Mouse (Mus musculus): ENCODE measurements around the gene Nkx3-2.

Gene Nkx3-2

DNA sequence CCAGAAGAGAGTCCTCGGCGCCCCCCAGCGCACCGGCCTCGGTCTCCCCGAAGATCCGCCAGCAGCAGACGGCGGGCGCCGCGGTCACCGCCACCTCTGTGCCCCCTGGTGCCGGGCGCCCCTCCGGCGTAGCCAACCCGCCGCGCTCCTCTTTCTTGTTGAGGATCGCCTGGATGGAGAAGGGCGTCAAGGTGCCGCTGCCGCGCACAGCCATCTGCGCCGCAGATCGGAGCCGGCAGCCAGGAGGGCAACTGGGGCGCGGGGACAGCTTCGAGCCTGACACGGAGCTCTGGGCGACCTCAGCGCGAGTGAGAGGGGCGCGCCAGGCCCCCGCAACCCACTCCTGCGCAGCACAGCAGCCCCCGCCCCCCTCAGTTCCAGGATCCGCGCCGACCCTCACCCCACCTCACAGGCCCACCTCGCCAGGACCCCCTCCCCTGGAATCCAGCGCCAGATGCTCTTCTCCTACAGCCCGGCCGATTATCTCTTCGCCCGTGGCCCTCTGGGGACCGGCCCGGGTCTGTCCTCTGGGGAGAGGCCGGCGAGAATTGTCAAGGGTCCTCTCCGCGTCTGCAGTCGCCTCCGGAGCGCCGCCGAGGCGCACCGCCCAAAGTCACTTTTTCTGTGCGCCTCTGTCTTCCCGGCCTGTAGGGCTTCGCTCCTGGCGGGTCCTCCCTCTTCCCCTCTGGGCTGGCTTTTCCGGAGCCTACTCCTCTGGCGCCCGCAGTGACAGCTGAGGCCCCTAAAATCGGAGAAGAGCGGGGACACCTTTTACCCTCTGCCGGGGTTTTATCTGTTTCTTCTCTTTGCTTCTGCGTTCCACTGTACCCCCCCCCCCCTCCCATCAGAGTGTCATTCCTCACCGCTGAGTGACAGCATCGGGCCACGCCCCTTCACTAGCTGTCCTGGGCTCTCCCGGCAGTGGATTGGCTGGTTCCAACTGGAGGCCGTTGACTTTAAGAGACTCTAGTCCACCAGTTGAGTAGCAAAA lies at the start of gene Nkx3-2:
Gene Nkx3-2 (minus strand): TSS at position 771 of the 991 bp plus-strand sequence.
- DNase-seq: no peak

DNA sequence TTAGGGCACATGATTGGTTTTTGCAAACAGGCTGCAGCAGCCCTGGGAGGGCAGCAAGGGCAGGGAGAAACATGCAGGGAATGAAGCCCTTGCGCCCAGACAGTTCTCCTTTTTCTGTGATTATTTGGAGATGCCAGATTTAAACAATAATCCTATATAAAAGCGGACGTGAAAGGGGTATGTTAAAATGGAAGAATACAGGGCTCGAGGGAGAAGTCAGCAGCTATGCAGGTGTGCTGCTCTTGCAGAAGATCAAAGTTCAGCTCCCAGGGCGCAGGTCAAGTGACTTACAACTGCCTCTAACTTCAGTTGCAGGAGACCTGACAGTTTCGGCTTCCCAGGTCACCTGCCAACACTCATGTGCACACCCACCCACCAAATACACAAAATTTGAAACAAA lies 48.2 kb upstream of the Nkx3-2 start:
- no peak for DNase-seq

- no peak for DNase-seq
These were observed 47.0 kb upstream of the Nkx3-2 start for GRCm38 (mm10) chr5:41811279-41811678.

GRCm38 (mm10) chr5:41807383-41807782 lies 43.1 kb upstream of the Nkx3-2 start:
- no peak for DNase-seq

DNA sequence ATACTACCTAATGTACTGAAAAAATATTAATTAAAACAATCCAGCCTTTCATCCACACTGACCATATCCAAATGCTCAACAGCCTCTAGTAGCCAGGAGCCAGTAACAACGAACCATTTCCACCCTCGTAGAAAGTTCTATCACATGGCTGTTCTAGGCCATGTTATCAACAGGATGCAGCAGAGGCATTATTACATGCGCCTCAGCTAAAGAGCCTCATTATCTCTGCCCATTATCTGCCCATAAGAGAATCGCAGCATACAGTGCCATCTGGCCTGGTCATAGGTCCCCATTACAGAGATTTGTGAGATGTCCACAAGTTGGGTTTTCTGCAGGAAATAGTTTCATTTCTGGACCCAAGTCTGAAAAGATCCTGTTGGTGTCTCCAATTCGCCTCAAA lies 41.9 kb upstream of the Nkx3-2 start:
- no peak for DNase-seq

DNA sequence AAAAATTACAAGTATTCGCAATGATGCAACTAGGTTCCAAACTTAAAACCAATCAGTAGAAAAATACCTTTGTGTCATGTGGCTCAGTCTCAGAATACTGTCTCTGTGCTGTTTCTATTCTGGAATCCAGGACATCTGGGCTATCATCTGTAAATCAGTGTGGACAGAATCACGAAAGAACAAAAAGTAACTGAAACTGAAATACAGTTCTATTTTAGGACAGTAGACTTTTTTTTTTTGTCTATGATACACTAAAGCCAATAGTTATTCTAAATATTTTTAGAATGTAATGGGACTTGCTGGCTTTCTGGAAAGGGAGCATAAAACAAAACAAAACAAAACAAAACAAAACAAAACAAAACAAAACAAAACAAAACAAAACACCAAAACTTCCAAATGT lies 40.8 kb upstream of the Nkx3-2 start:
- DNase-seq: no peak

GRCm38 (mm10) chr5:41804643-41805042 lies 40.3 kb upstream of the Nkx3-2 start:
- no peak for DNase-seq

DNA sequence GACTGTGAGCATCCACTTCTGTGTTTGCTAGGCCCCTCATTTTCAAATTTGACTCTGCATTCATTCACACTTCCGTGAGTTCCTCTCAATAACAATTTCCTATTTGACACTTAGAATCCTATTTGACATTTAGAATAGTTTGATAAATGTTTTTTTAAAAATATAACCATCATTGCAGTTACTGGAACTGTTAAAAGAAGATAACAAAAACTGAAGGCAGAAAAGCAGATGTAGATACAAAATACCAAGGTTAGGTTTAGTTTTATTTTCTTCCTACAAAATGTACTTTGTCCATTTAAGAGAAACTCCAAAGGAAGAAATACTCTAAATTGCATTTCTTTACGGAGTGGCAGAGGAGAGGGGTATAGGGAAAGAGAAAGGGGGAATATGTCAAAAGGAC lies 37.3 kb upstream of the Nkx3-2 start:
- no peak for DNase-seq

- DNase-seq: no peak
These were observed 30.1 kb upstream of the Nkx3-2 start for GRCm38 (mm10) chr5:41794434-41794833.

DNA sequence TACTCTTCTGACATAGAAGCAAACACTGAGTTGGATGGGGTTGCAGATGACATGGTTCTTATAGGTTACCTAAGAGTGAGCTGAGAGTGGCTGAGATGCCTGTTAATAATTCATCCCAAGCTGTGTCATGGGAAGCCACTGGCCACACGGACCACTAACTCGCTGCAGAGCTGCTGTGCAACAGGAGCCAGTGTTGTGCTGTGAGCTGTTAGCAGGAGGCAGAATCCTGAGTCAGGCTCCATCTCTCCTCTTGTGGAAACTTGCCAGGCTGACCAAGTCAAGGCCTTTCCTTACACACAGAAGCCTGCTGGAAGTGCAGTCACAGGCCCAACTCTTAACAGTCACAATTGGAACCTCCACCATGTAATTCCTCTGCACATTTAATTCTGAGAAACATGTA lies 26.2 kb upstream of the Nkx3-2 start:
- DNase-seq: no peak

GRCm38 (mm10) chr5:41788877-41789276 lies 24.6 kb upstream of the Nkx3-2 start:
- DNase-seq: no peak

DNA sequence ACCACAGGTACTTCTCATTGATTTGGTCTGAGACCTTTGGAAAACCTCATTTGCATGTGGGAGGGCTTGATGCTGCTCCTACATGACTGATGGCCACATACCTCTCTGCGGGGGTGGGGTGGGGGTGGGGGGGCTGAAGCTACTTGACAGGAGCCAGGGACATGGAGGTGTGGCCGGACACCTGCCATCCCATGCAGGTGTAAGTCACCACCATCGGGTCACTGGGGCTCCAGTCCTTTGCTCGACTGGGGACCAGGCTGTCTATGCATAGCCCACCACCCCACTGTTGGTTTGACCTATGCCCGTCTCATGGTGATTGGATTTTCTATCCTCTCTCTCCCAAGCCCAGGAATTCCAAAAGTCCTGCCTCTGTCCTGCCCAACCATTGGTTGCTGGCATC lies 17.6 kb upstream of the Nkx3-2 start:
- DNase-seq: no peak

DNA sequence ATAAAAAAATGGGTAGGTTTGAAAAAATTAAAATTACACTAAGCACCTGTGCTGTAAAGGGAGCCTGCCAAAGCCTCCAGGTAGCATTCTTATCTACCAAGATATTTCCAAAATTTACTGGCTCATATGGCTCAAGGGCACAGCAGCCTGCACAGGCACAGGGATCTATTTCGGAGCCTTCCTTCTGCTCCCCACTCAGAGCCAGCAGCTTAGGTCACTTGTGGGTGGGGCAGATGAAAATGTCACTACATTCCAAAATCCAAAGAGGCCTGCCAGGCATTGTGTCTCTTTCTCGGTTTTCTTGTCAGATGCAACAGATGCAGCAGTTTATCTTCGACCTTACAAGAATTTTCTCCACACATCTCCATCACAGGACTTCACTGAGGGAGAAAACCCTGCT lies 15.7 kb upstream of the Nkx3-2 start:
- no peak for DNase-seq

DNA sequence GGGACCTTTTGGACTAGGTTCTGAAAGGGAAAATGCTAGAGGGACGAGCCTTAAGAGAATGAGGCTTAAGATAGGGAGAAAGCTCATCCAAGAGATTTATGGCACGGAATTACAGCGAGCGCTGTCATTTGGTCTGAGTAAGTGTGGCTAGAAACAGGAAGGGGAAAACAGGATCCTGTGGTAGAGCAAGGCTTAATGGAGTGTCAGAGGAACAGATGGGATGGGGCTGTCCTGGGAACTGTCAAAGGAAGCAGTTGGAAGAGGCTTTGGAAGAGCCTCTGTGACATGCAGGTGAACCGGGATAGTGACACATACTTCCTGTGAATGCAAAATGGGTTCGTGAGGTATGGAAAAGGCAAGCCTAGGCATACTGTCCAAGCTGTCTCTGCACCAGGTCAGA lies 11.4 kb upstream of the Nkx3-2 start:
- DNase-seq: no peak

DNA sequence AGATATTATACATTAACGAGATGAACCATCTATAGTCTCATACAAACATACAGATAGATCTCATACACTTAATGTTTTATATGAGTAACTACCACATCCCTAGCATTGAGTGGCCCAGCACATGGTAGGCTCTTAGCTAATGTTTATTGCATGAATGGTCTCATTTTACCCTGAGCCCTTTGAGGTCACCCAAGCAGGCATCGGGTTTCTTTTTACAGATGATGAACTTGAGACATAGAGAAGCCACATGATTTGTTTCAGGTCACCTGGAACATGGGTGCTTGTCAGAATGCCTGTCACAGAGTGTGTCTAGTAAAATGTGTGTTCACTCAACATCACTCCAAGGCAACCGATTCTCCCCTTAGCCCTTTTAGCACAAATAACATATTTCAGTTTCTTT lies 11.0 kb upstream of the Nkx3-2 start:
- DNase-seq: no peak

DNA sequence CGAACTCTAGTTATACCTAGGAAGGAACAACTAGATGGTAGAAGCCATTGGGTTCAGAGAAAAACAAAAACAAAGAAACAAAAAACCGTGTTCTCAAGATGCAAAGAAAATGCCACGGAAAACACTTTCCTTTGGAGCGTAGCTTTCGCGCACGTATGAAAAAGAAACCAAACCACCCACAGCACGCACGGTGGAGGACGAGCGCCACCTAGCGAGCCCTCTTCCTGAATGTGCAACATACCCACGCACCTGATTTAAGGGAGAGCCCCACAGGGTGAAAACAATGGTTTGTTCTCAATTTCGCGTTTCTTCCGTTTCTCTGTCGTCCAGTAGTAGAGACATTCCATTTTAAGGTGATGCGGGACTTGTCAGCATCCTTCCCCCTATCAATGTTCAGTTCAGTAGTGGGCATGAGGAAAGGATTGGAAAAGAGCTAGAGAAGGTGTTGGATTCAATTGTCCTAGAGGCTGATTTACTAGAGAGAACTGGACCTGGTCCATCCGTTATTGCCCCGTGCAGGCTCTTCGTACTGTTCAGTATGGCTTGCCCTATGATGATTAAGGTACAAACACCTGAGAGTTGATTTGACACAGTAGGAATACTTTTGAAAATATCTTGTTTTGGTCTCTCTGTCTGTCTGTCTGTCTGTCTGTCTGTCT lies 4.2 kb upstream of the Nkx3-2 start:
- peak; percentile 92 for DNase-seq

GRCm38 (mm10) chr5:41767296-41768200 lies 3.2 kb upstream of the Nkx3-2 start:
- no peak for DNase-seq

GRCm38 (mm10) chr5:41766406-41767010 lies 2.2 kb upstream of the Nkx3-2 start:
- no peak for DNase-seq

DNA sequence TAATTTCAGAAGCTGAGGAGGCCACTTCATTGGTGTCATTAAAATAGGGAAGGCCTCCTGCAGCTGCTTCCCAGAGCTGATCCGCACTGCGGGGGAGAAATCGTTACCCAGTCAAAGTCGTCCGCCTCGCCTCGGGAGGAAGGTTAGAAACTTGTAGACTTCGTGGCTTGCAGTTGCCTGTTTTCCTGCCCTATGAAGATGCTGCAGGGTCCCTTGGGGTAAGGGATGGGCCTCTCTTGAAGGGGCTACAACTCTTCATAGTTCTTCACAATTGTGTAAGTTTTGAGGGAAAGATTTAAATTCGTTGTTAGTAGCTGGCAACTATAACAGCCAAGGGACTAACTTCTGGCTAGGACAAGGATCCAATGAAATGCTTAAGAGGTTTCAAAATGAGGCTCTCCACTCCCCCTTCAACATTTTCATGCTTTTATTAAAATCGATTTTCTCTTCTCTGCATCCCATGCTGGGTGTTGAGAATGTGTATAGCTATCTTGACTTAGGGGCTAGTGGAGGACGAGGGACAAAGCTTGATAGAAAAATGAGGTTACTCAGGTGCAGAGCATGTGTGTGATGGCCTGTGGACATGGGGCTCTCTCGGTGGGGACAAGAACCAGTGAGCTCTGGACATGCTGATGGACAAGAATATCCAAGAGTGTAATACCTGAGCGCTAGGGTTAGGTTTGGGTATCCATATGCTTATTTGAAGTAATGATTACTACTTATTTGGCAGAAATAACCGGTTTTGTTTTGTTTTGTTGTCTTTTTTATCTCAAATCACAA lies 1.5 kb upstream of the Nkx3-2 start:
- DNase-seq: no peak

GRCm38 (mm10) chr5:41762947-41763730 lies 1.2 kb downstream of the Nkx3-2 start:
- DNase-seq: no peak
